Mouse (Mus musculus) ES-Bruce4 (cell line): ENCODE data around the gene Gm17949.

ENCODE experiments used
- CTCF ChIP-seq: IDR thresholded peaks from one replicate; pipeline ENCODE4 v1.8.1; 2011; ENCODE audit warnings: low read depth, low read length
- POLR2A ChIP-seq: IDR thresholded peaks from one replicate; pipeline ENCODE4 v1.8.1; 2011; ENCODE audit warnings: low read length; ENCODE audit not compliant: insufficient read depth

- TF ChIP-seq CTCF (no peak), POLR2A (no peak)
These were observed 36.1 kb downstream of the Gm17949 start for GRCm38 (mm10) chr17:57047406-57047805.
